Mouse (Mus musculus) cerebellum, adult 8-10 months (tissue): ENCODE results near the gene Ttc38.

Experiments
- DNase-seq: peaks from one replicate; pipeline ENCODE4 v3.0.0; 2022

Ttc38 gene

GRCm38 (mm10) chr15:85899396-85899795, 67.3 kb downstream of the Ttc38 start:
- DNase-seq: no peak

- DNase-seq: no peak
Observed at GRCm38 (mm10) chr15:85900318-85900717, 68.2 kb downstream of the Ttc38 start.

- DNase-seq: no peak
Observed at GRCm38 (mm10) chr15:85900801-85901200, 68.7 kb downstream of the Ttc38 start.

GRCm38 (mm10) chr15:85902505-85902904, 70.4 kb downstream of the Ttc38 start:
- no peak for DNase-seq

- no peak for DNase-seq
Observed at GRCm38 (mm10) chr15:85903826-85904225, 71.7 kb downstream of the Ttc38 start.
